Mouse (Mus musculus) midbrain, postnatal 0 days (tissue): Measurements from ENCODE around the gene Hmgn1. TPM values are rescaled to one million over a fixed set of nuclear protein-coding genes. Genes with fewer than 3 reads are reported as not detected.
A peak's percentile ranks its signal among the peaks of the same experiment; 100 is the strongest.

Experiments
- ATAC-seq: fragments of 200-750 bp; cut with Nextera tagmentation; 2 replicates; pipeline ENCODE4 v1.8.0; 2017; ENCODE audit warnings: moderate number of reproducible peaks, mild to moderate bottlenecking, moderate TSS enrichment, moderate library complexity; ENCODE audit not compliant: low FRiP score
- DNase-seq: peaks from one replicate; pipeline ENCODE4 v3.0.0-alpha.2; 2015; ENCODE audit warnings: low spot score
- H3K27ac ChIP-seq: fragments of 300-500 bp; sonication (generic); 2 replicates; pipeline ENCODE4 v1.5.1; 2014; ENCODE audit warnings: low read depth, mild to moderate bottlenecking, low read length, mixed read lengths
- H3K27me3 ChIP-seq: fragments of 300-500 bp; sonication (generic); 2 replicates; pipeline ENCODE4 v1.6.1; 2014; ENCODE audit warnings: low read length, control low read depth, mixed read lengths; ENCODE audit not compliant: insufficient read depth
- H3K36me3 ChIP-seq: fragments of 300-500 bp; sonication (generic); 2 replicates; pipeline ENCODE4 v1.6.1; 2014; ENCODE audit warnings: low read length, control low read depth, mixed read lengths; ENCODE audit not compliant: insufficient read depth
- H3K4me1 ChIP-seq: fragments of 300-500 bp; sonication (generic); 2 replicates; pipeline ENCODE4 v1.6.1; 2014; ENCODE audit warnings: mild to moderate bottlenecking, control low read depth, antibody characterized with exemption, low read length, mixed read lengths; ENCODE audit not compliant: insufficient read depth
- H3K4me2 ChIP-seq: fragments of 300-500 bp; sonication (generic); 2 replicates; pipeline ENCODE4 v1.6.1; 2014; ENCODE audit warnings: low read depth, mild to moderate bottlenecking, low read length, mixed read lengths; ENCODE audit not compliant: poor library complexity, severe bottlenecking
- H3K4me3 ChIP-seq: fragments of 300-500 bp; sonication (generic); 2 replicates; pipeline ENCODE4 v1.5.1; 2014; ENCODE audit warnings: low read depth, mild to moderate bottlenecking, low read length, moderate library complexity
- H3K9ac ChIP-seq: fragments of 300-500 bp; sonication (generic); replicated peaks from 2 replicates; pipeline ENCODE4 v1.6.1; 2014; ENCODE audit warnings: mild to moderate bottlenecking, low read length, moderate library complexity, mixed read lengths; ENCODE audit not compliant: poor library complexity, severe bottlenecking
- H3K9me3 ChIP-seq: fragments of 300-500 bp; sonication (generic); 2 replicates; pipeline ENCODE4 v1.6.1; 2016; ENCODE audit warnings: low read length, control low read depth
- CTCF ChIP-seq: IDR thresholded peaks from 2 replicates; pipeline ENCODE4 v1.5.1; 2016; ENCODE audit warnings: antibody characterized with exemption, mild to moderate bottlenecking
- WGBS: fragments of 180-500 bp; shearing (Covaris S2); extraction: QIAGEN DNeasy Blood & Tissue Kit; methylation state at CpG from one replicate; pipeline ENCODE4 v1.1.7; 2014; 5-methylcytosine and 5-hydroxymethylcytosine counted together
- polyA plus RNA-seq: library from polyadenylated mRNA; unstranded; fragments of >200 nt; fragmentation: Nextera tagmentation; extraction: Ambion mirVana; gene quantifications from 2 replicates; pipeline ENCODE4 v1.2.1, GENCODE M21; 2015
- total RNA-seq: library from RNA; depleted of rRNA; stranded (reverse); fragments of >200 nt; gene quantifications from 2 replicates; pipeline ENCODE4 v1.2.3, GENCODE M21; 2014

The Hmgn1 gene
- total and polyA plus RNA-seq, 2 experiments from 2014 or later, result 106 to 202 TPM

DNA sequence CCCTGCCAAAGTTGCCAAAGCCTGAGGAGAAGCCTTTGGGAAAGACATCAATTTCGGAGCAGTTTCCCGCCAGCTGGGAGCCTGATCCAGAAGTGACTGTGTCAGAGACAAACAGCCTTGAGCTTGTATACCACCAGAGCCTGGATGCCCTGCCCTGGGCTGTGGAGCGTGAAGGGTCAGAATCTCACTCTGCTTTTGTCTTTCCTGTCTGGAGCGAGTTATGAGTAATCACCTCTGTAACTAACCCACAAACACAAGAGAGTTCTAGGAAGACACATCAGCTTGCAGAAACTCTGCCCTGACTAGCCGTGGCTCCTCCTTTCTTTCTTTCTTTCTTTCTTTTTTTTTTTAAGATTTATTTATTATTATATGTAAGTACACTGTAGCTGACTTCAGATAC lies 31.6 kb downstream of the Hmgn1 start:
- WGBS, result 87% methylated on average over 5 of the region's 5 CpGs
- no peak overlapping the region for H3K9ac ChIP-seq
- H3K4me2 ChIP-seq, result no peak overlapping the region
- H3K27ac ChIP-seq, result no peak overlapping the region
- ATAC-seq (no peak), DNase-seq (no peak)
- no peaks in the 10 kb centered on the region for H3K9me3 ChIP-seq
- H3K36me3 ChIP-seq, result no peaks in the 10 kb centered on the region
- no peak overlapping the region for H3K4me3 ChIP-seq
- no peaks in the 10 kb centered on the region for H3K27me3 ChIP-seq
- TF ChIP-seq CTCF, result no peak
- H3K4me1 ChIP-seq, result no peaks in the 10 kb centered on the region

GRCm38 (mm10) chr16:96091515-96092504 lies 35.7 kb downstream of the Hmgn1 start:
- no peak overlapping the region for H3K9ac ChIP-seq
- 58% methylated on average over 9 of the region's 9 CpGs for WGBS
- H3K4me1 ChIP-seq, result no peaks in the 10 kb centered on the region

DNA sequence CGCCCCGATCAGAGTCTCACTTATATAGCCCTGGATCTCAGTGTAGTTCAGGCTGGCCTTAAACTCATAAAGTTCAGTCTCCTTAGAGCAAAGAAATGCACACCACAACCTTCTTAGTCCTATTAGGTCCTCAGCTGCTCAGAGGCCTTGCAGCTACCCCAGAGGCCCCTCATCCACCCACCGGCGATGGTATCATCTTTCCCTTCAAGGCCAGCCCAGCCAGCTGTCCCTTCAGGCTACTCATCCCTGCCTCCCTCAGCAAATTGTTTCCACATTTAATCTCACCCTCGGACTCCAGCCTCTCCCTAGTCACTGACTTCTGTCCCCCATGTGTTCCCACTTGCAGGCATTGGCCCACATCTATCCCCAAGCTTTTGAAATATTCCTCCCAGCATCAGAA lies 39.4 kb downstream of the Hmgn1 start:
- no peak for ATAC-seq
- Histone ChIP-seq H3K27ac (no peak overlapping the region), H3K4me3 (no peak overlapping the region), H3K9ac (no peak overlapping the region), H3K36me3 (no peaks in the 10 kb centered on the region), H3K4me2 (no peak overlapping the region), H3K4me1 (peaks cover 6% of the 10 kb centered on the region; the same call in 1 of the 2 replicates), H3K9me3 (no peaks in the 10 kb centered on the region), H3K27me3 (no peaks in the 10 kb centered on the region)
- DNase-seq, result no peak
- 75% methylated on average over 5 of the region's 5 CpGs for WGBS
- no peak for TF ChIP-seq CTCF

More at GRCm38 (mm10) chr16:96091515-96092504, 35.7 kb downstream of the Hmgn1 start:
- Histone ChIP-seq H3K36me3 (no peaks in the 10 kb centered on the region), H3K27ac (no peak overlapping the region), H3K27me3 (no peaks in the 10 kb centered on the region), H3K4me3 (no peak overlapping the region), H3K4me2 (no peak overlapping the region), H3K9me3 (no peaks in the 10 kb centered on the region)
- no peak for TF ChIP-seq CTCF
- DNase-seq (no peak), ATAC-seq (no peak)

- no peak overlapping the region for H3K4me3 ChIP-seq
- H3K36me3 ChIP-seq, result no peaks in the 10 kb centered on the region
- H3K9ac ChIP-seq, result no peak overlapping the region
- H3K4me2 ChIP-seq, result no peak overlapping the region
- no peaks in the 10 kb centered on the region for H3K27me3 ChIP-seq
- no peak overlapping the region for H3K27ac ChIP-seq
- H3K4me1 ChIP-seq, result peaks cover 6% of the 10 kb centered on the region; the same call in 1 of the 2 replicates
- ATAC-seq, result no peak
- TF ChIP-seq CTCF, result peak; percentile 22; the same call in 1 of the 2 replicates
- H3K9me3 ChIP-seq, result no peaks in the 10 kb centered on the region
- 81% methylated on average over 4 of the region's 4 CpGs for WGBS
- no peak for DNase-seq
Measured at GRCm38 (mm10) chr16:96087436-96087835, 40.1 kb downstream of the Hmgn1 start.

- no peak for DNase-seq
- no peaks in the 10 kb centered on the region for H3K9me3 ChIP-seq
- H3K4me1 ChIP-seq, result peaks cover 6% of the 10 kb centered on the region; the same call in 1 of the 2 replicates
- no peak overlapping the region for H3K4me3 ChIP-seq
- no peak overlapping the region for H3K4me2 ChIP-seq
- H3K36me3 ChIP-seq, result no peaks in the 10 kb centered on the region
- H3K27ac ChIP-seq, result no peak overlapping the region
- no peak for TF ChIP-seq CTCF
- H3K9ac ChIP-seq, result no peak overlapping the region
- 78% methylated on average over 12 of the region's 12 CpGs for WGBS
- no peak for ATAC-seq
- no peaks in the 10 kb centered on the region for H3K27me3 ChIP-seq
Measured at GRCm38 (mm10) chr16:96087001-96087400, 40.5 kb downstream of the Hmgn1 start.

DNA sequence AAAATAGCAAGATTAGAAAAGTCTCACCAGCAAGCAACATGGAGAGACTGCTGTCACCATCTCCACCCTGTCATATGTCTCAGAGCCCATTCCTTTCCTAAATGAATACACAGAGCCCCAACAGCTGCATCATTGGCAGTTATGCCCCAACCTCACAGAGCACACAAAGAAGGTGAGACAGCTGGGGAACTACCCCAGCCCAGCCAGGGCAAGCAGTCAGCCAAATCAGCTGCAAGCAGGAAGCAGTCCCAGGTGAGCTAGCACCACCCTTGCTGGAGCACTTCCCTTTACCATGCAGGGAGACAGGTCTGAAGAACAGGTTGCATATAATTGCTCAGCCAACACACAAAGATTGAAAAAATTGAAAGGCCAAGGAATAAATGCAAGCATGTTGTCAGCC lies 41.9 kb downstream of the Hmgn1 start:
- H3K4me1 ChIP-seq, result peaks cover 6% of the 10 kb centered on the region; the same call in 1 of the 2 replicates
- DNase-seq (no peak), ATAC-seq (no peak)
- no peaks in the 10 kb centered on the region for H3K9me3 ChIP-seq
- no peaks in the 10 kb centered on the region for H3K27me3 ChIP-seq
- H3K4me3 ChIP-seq, result no peak overlapping the region
- no peak for TF ChIP-seq CTCF
- no peak overlapping the region for H3K9ac ChIP-seq
- no peak overlapping the region for H3K27ac ChIP-seq
- H3K36me3 ChIP-seq, result no peaks in the 10 kb centered on the region; the same call in 1 of the 2 replicates
- no peak overlapping the region for H3K4me2 ChIP-seq
